9 mouse cellular contexts compared by ENCODE assay signal in genomic region chr3:28564370-28565357, GRCm38 (mm10).
DNase-seq lines count a peak whose midpoint lies in the region; ATAC-seq and TF ChIP-seq lines count a peak whose summit lies in the region.
"Had no signal": no experiment of that assay in that cellular context is flagged by ENCODE, and none has a peak within 500 bp of the region (broad histone marks: within the 10 kb centered on the region; RNA-seq: fewer than 3 reads in every experiment).

No protein-coding gene starts in this region.

- peak; percentile 92 for ATAC-seq in forebrain, embryonic 13.5 days
- no peak for ATAC-seq in liver, postnatal 0 days
- ATAC-seq in liver, embryonic 11.5 days (replicated peaks; ENCODE audit: low FRiP score), result no peak

- peak overlapping the region; percentile 63 for H3K27ac ChIP-seq in forebrain, embryonic 13.5 days
- H3K27ac ChIP-seq in forebrain, embryonic 10.5 days, result no peak overlapping the region
- no peak overlapping the region for H3K27ac ChIP-seq in liver, postnatal 0 days (ENCODE audit: low read depth)
- no peak overlapping the region for H3K27ac ChIP-seq in liver, embryonic 11.5 days (ENCODE audit: low read depth, low read length)
- H3K27ac ChIP-seq in embryonic facial prominence, embryonic 10.5 days (replicated peaks), result no peak overlapping the region

- 52% methylated on average over 12 of the region's 12 CpGs for WGBS in forebrain, embryonic 13.5 days
- WGBS in forebrain, embryonic 10.5 days, result 80% methylated on average over 12 of the region's 12 CpGs
- 62% methylated on average over 12 of the region's 12 CpGs for WGBS in liver, postnatal 0 days (ENCODE audit: insufficient replicate concordance)
- 74% methylated on average over 12 of the region's 12 CpGs for WGBS in liver, embryonic 11.5 days
- 76% methylated on average over 12 of the region's 12 CpGs for WGBS in embryonic facial prominence, embryonic 10.5 days

- no peak overlapping the region for H3K4me2 ChIP-seq in forebrain, embryonic 13.5 days
- no peak overlapping the region for H3K4me2 ChIP-seq in liver, postnatal 0 days (ENCODE audit: low read depth, low read length)
- no peak overlapping the region for H3K4me2 ChIP-seq in liver, embryonic 11.5 days

- intact Hi-C loops in heart, postnatal 10 days (cut with DNase I), result loop anchor here (5.0 to 10.0 kb wide), 2 partner anchors 73 to 580 kb away; no protein-coding TSS in a partner anchor

- TF ChIP-seq EP300 in liver, postnatal 0 days (IDR thresholded peaks at IDR 0.05; ENCODE audit: low read depth), result no peak

- TF ChIP-seq CTCF in liver, postnatal 0 days (IDR thresholded peaks at IDR 0.05; ENCODE audit: low read depth), result peak; percentile 32

- no peak overlapping the region for H3K4me3 ChIP-seq in forebrain, embryonic 13.5 days
- H3K4me3 ChIP-seq in forebrain, embryonic 10.5 days, result no peak overlapping the region
- H3K4me3 ChIP-seq in liver, postnatal 0 days (ENCODE audit: low read depth, low read length), result no peak overlapping the region
- no peak overlapping the region for H3K4me3 ChIP-seq in liver, embryonic 11.5 days (ENCODE audit: low read depth, low read length)
- H3K4me3 ChIP-seq in embryonic facial prominence, embryonic 10.5 days, result no peak overlapping the region

- peaks cover 9% of the 10 kb centered on the region for H3K4me1 ChIP-seq in forebrain, embryonic 13.5 days
- no peaks in the 10 kb centered on the region for H3K4me1 ChIP-seq in forebrain, embryonic 10.5 days
- no peaks in the 10 kb centered on the region for H3K4me1 ChIP-seq in liver, postnatal 0 days (ENCODE audit: insufficient read depth)
- H3K4me1 ChIP-seq in liver, embryonic 11.5 days (replicated peaks; ENCODE audit: control insufficient read depth, insufficient read depth, low read length), result no peaks in the 10 kb centered on the region
- H3K4me1 ChIP-seq in embryonic facial prominence, embryonic 10.5 days, result no peaks in the 10 kb centered on the region

- H3K9me3 ChIP-seq in forebrain, embryonic 13.5 days (replicated peaks), result no peaks in the 10 kb centered on the region
- no peaks in the 10 kb centered on the region for H3K9me3 ChIP-seq in forebrain, embryonic 10.5 days
- H3K9me3 ChIP-seq in liver, postnatal 0 days (ENCODE audit: low read length), result no peaks in the 10 kb centered on the region
- no peaks in the 10 kb centered on the region for H3K9me3 ChIP-seq in liver, embryonic 11.5 days (ENCODE audit: control insufficient read depth, low read length)
- H3K9me3 ChIP-seq in embryonic facial prominence, embryonic 10.5 days, result no peaks in the 10 kb centered on the region

- H3K9ac ChIP-seq in forebrain, embryonic 13.5 days, result no peak overlapping the region
- no peak overlapping the region for H3K9ac ChIP-seq in liver, postnatal 0 days (replicated peaks)
- no peak overlapping the region for H3K9ac ChIP-seq in liver, embryonic 11.5 days (ENCODE audit: low read depth, low read length)

- no peak for DNase-seq in forebrain, embryonic 10.5 days (ENCODE audit: extremely low spot score, low spot score)
- no peak for DNase-seq in liver, postnatal 0 days
- no peak for DNase-seq in liver, embryonic 11.5 days (ENCODE audit: low spot score)
- peak; percentile 24 for DNase-seq in embryonic facial prominence, embryonic 10.5 days (ENCODE audit: low spot score)
- peak; percentile 34 for DNase-seq in right cerebral cortex, postnatal 25 days
- DNase-seq in retina, embryonic 14.5 days (ENCODE audit: low spot score), result no peak
- no peak for DNase-seq in heart, postnatal 10 days

- H3K36me3 ChIP-seq in forebrain, embryonic 13.5 days (ENCODE audit: poor library complexity, severe bottlenecking), result peaks cover 8% of the 10 kb centered on the region
- H3K36me3 ChIP-seq in forebrain, embryonic 10.5 days (replicated peaks), result no peaks in the 10 kb centered on the region; the same call in 1 of the 2 replicates
- H3K36me3 ChIP-seq in liver, postnatal 0 days (replicated peaks; ENCODE audit: insufficient read depth, low read length), result no peaks in the 10 kb centered on the region
- no peaks in the 10 kb centered on the region for H3K36me3 ChIP-seq in liver, embryonic 11.5 days (ENCODE audit: control insufficient read depth, insufficient read depth, low read length)
- H3K36me3 ChIP-seq in embryonic facial prominence, embryonic 10.5 days (replicated peaks), result 0 out of 2 replicates have a peak, but pooled peaks cover 5% of the 10 kb centered on the region

- no peaks in the 10 kb centered on the region for H3K27me3 ChIP-seq in forebrain, embryonic 13.5 days
- H3K27me3 ChIP-seq in forebrain, embryonic 10.5 days (ENCODE audit: poor library complexity, severe bottlenecking), result no peaks in the 10 kb centered on the region
- no peaks in the 10 kb centered on the region for H3K27me3 ChIP-seq in liver, postnatal 0 days (ENCODE audit: insufficient read depth, low read length)
- H3K27me3 ChIP-seq in liver, embryonic 11.5 days (replicated peaks; ENCODE audit: control insufficient read depth, insufficient read depth, low read length), result no peaks in the 10 kb centered on the region
- H3K27me3 ChIP-seq in embryonic facial prominence, embryonic 10.5 days (replicated peaks; ENCODE audit: low read depth, poor library complexity, severe bottlenecking), result no peaks in the 10 kb centered on the region
- H3K27me3 ChIP-seq: CH12.LX had no signal

Comparison
In these comparisons a context has a peak if more than half of its experiments do, and no peak if none do; other contexts are left out.
1. DNase-seq: peak in embryonic facial prominence, embryonic 10.5 days (single experiment) and right cerebral cortex, postnatal 25 days (single experiment); none in forebrain, embryonic 10.5 days (single experiment), liver, postnatal 0 days (single experiment), liver, embryonic 11.5 days (single experiment), retina, embryonic 14.5 days (single experiment) and heart, postnatal 10 days (0 of 2).